Mouse (Mus musculus) MEL (cell line): ENCODE measurements around the gene E130218I03Rik. TPM values are rescaled to one million over a fixed set of nuclear protein-coding genes. Genes with fewer than 3 reads are reported as not detected.

ENCODE experiments used
- DNase-seq: peaks from one replicate; pipeline ENCODE4 v3.0.0; 2011; ENCODE audit warnings: low read depth, low spot score
- H3K27ac ChIP-seq: 2 replicates; pipeline ENCODE4 v1.5.1; 2012; ENCODE audit warnings: low read depth, mild to moderate bottlenecking, control low read depth, low read length, moderate library complexity; ENCODE audit not compliant: control insufficient read depth
- H3K27me3 ChIP-seq, 2 experiments: fragments of 150-350 bp in 1 of 2; sonication (generic) in 1 of 2; 2 replicates each; pipeline ENCODE4 v1.6.1; 2012; ENCODE audit warnings: low read length in 2 of 2, mild to moderate bottlenecking in 2 of 2, improper control_type of control experiment in 1 of 2, moderate library complexity in 1 of 2; ENCODE audit not compliant: insufficient read depth in 2 of 2, control insufficient read depth in 1 of 2
- H3K36me3 ChIP-seq, 2 experiments: 2 replicates each; pipeline ENCODE4 v1.6.1; 2012 to 2014; ENCODE audit warnings: low read length in 2 of 2, improper control_type of control experiment in 1 of 2, inconsistent platforms in 1 of 2, mild to moderate bottlenecking in 1 of 2; ENCODE audit not compliant: insufficient read depth in 2 of 2, control insufficient read depth in 1 of 2
- H3K4me1 ChIP-seq, 2 experiments: fragments of 150-350 bp in 1 of 2; sonication (generic) in 1 of 2; 2 replicates each; pipeline ENCODE4 v1.6.1; 2012; ENCODE audit warnings: low read length in 2 of 2, improper control_type of control experiment in 1 of 2, mild to moderate bottlenecking in 1 of 2; ENCODE audit not compliant: insufficient read depth in 2 of 2, control insufficient read depth in 1 of 2
- H3K4me3 ChIP-seq, 2 experiments: fragments of 150-350 bp in 1 of 2; sonication (generic) in 1 of 2; 2 replicates each; pipeline ENCODE4 v1.5.1; 2012; ENCODE audit warnings: low read depth in 2 of 2, low read length in 2 of 2, mild to moderate bottlenecking in 2 of 2, moderate library complexity in 2 of 2, control low read depth in 1 of 2, improper control_type of control experiment in 1 of 2; ENCODE audit not compliant: control insufficient read depth in 1 of 2, insufficient read depth in 1 of 2
- H3K79me2 ChIP-seq: 2 replicates; pipeline ENCODE4 v1.6.1; 2012; ENCODE audit warnings: mild to moderate bottlenecking, low read length, moderate library complexity; ENCODE audit not compliant: control insufficient read depth, poor library complexity, insufficient read depth
- H3K9ac ChIP-seq: 2 replicates; pipeline ENCODE4 v1.6.1; 2012; ENCODE audit warnings: low read depth, mild to moderate bottlenecking, control low read depth, low read length, moderate library complexity; ENCODE audit not compliant: control insufficient read depth, poor library complexity, severe bottlenecking
- H3K9me3 ChIP-seq: fragments of 150-350 bp; sonication (generic); replicated peaks from 2 replicates; pipeline ENCODE4 v1.6.1; 2012; ENCODE audit warnings: mild to moderate bottlenecking, low read length, improper control_type of control experiment, moderate library complexity; ENCODE audit not compliant: insufficient read depth
- BHLHE40 ChIP-seq: IDR thresholded peaks from 2 replicates; pipeline ENCODE4 v1.6.1; 2012; ENCODE audit warnings: low read depth, mild to moderate bottlenecking, inconsistent platforms, low read length, improper control_type of control experiment, borderline replicate concordance
- CHD1 ChIP-seq: IDR thresholded peaks from 2 replicates; pipeline ENCODE4 v1.6.1; 2012; ENCODE audit warnings: low read depth, mild to moderate bottlenecking, inconsistent platforms, low read length, improper control_type of control experiment
- CHD2 ChIP-seq: IDR thresholded peaks from 2 replicates; pipeline ENCODE4 v1.6.1; 2011; ENCODE audit warnings: low read length, improper control_type of control experiment
- CTCF ChIP-seq, 3 experiments: IDR thresholded peaks in 2 of 3; conservative IDR thresholded peaks in 1 of 3; 2 replicates each; pipeline ENCODE4 v1.5.1; 2011 to 2012; ENCODE audit warnings: low read length in 3 of 3, low read depth in 2 of 3, mild to moderate bottlenecking in 2 of 3, improper control_type of control experiment in 1 of 3, inconsistent platforms in 1 of 3, mixed read lengths in 1 of 3, moderate library complexity in 1 of 3; ENCODE audit not compliant: control insufficient read depth in 1 of 3, insufficient read depth in 1 of 3, poor library complexity in 1 of 3, severe bottlenecking in 1 of 3
- ELF1 ChIP-seq: IDR thresholded peaks from 2 replicates; pipeline ENCODE4 v1.6.1; 2014; ENCODE audit warnings: low read depth, mild to moderate bottlenecking, inconsistent platforms, low read length, improper control_type of control experiment, moderate library complexity
- EP300 ChIP-seq, 2 experiments: IDR thresholded peaks; 2 replicates each; pipeline ENCODE4 v1.6.1; 2011; ENCODE audit warnings: improper control_type of control experiment in 2 of 2, low read length in 2 of 2, low read depth in 1 of 2, mild to moderate bottlenecking in 1 of 2
- ETS1 ChIP-seq: IDR thresholded peaks from 2 replicates; pipeline ENCODE4 v1.6.1; 2012; ENCODE audit warnings: low read depth, mild to moderate bottlenecking, inconsistent platforms, low read length, improper control_type of control experiment, moderate library complexity
- GABPA ChIP-seq: IDR thresholded peaks from 2 replicates; pipeline ENCODE4 v1.6.1; 2012; ENCODE audit warnings: low read depth, mild to moderate bottlenecking, inconsistent platforms, low read length, improper control_type of control experiment, moderate library complexity
- GATA1 ChIP-seq: IDR thresholded peaks from 2 replicates; pipeline ENCODE4 v1.6.1; 2011; ENCODE audit warnings: low read depth, low read length, improper control_type of control experiment
- HCFC1 ChIP-seq: IDR thresholded peaks from 2 replicates; pipeline ENCODE4 v1.6.1; 2012; ENCODE audit warnings: low read depth, mild to moderate bottlenecking, inconsistent platforms, low read length, improper control_type of control experiment, moderate library complexity
- JUND ChIP-seq: IDR thresholded peaks from 2 replicates; pipeline ENCODE4 v1.6.1; 2011; ENCODE audit warnings: low read depth, mild to moderate bottlenecking, improper control_type of control experiment, low read length
- KAT2A ChIP-seq: conservative IDR thresholded peaks from 2 replicates; pipeline ENCODE4 v1.6.1; 2012; ENCODE audit warnings: low read depth, low read length, improper control_type of control experiment, inconsistent platforms
- MAFK ChIP-seq: IDR thresholded peaks from 2 replicates; pipeline ENCODE4 v1.6.1; 2011; ENCODE audit warnings: low read depth, mild to moderate bottlenecking, low read length, improper control_type of control experiment, borderline replicate concordance
- MAX ChIP-seq: IDR thresholded peaks from 2 replicates; pipeline ENCODE4 v1.6.1; 2011; ENCODE audit warnings: low read length, improper control_type of control experiment
- MAZ ChIP-seq: IDR thresholded peaks from 2 replicates; pipeline ENCODE4 v1.6.1; 2012; ENCODE audit warnings: low read depth, mild to moderate bottlenecking, inconsistent platforms, low read length, improper control_type of control experiment
- MXI1 ChIP-seq: IDR thresholded peaks from 2 replicates; pipeline ENCODE4 v1.6.1; 2011; ENCODE audit warnings: mild to moderate bottlenecking, low read depth, low read length, improper control_type of control experiment
- MYB ChIP-seq: IDR thresholded peaks from 2 replicates; pipeline ENCODE4 v1.6.1; 2011; ENCODE audit warnings: mild to moderate bottlenecking, low read depth, low read length, improper control_type of control experiment
- MYC ChIP-seq: IDR thresholded peaks from 2 replicates; pipeline ENCODE4 v1.6.1; 2011; ENCODE audit warnings: low read depth, mild to moderate bottlenecking, low read length, improper control_type of control experiment, moderate library complexity
- NELFE ChIP-seq: IDR thresholded peaks from 2 replicates; pipeline ENCODE4 v1.6.1; 2011; ENCODE audit warnings: low read depth, low read length, improper control_type of control experiment
- POLR2A ChIP-seq, 2 experiments: IDR thresholded peaks; 2 replicates each; pipeline ENCODE4 v1.6.1; 2011 to 2012; ENCODE audit warnings: low read length in 2 of 2, mild to moderate bottlenecking in 2 of 2, control low read depth in 1 of 2, improper control_type of control experiment in 1 of 2, low read depth in 1 of 2, moderate library complexity in 1 of 2; ENCODE audit not compliant: control insufficient read depth in 1 of 2, insufficient read depth in 1 of 2, poor library complexity in 1 of 2
- POLR2AphosphoS2 ChIP-seq: IDR thresholded peaks from 2 replicates; pipeline ENCODE4 v1.6.1; 2011; ENCODE audit warnings: low read length, improper control_type of control experiment
- RAD21 ChIP-seq: IDR thresholded peaks from 2 replicates; pipeline ENCODE4 v1.6.1; 2011; ENCODE audit warnings: mild to moderate bottlenecking, low read depth, low read length, improper control_type of control experiment
- SIN3A ChIP-seq: IDR thresholded peaks from 2 replicates; pipeline ENCODE4 v1.6.1; 2012; ENCODE audit warnings: low read length, improper control_type of control experiment, inconsistent platforms
- SMC3 ChIP-seq: IDR thresholded peaks from 2 replicates; pipeline ENCODE4 v1.6.1; 2011; ENCODE audit warnings: low read depth, low read length, improper control_type of control experiment
- TAL1 ChIP-seq: IDR thresholded peaks from 2 replicates; pipeline ENCODE4 v1.6.1; 2012; ENCODE audit warnings: mild to moderate bottlenecking, inconsistent platforms, low read length, moderate library complexity, mixed read lengths
- TBP ChIP-seq: IDR thresholded peaks from 2 replicates; pipeline ENCODE4 v1.8.0; 2011; ENCODE audit warnings: low read depth, low read length, improper control_type of control experiment
- TCF12 ChIP-seq: IDR thresholded peaks from 2 replicates; pipeline ENCODE4 v1.6.1; 2014; ENCODE audit warnings: low read depth, mild to moderate bottlenecking, inconsistent platforms, low read length, improper control_type of control experiment, moderate library complexity
- UBTF ChIP-seq: IDR thresholded peaks from 2 replicates; pipeline ENCODE4 v1.6.1; 2012; ENCODE audit warnings: low read depth, mild to moderate bottlenecking, inconsistent platforms, low read length, improper control_type of control experiment, moderate library complexity, borderline replicate concordance; ENCODE audit not compliant: insufficient read depth
- USF1 ChIP-seq: IDR thresholded peaks from 2 replicates; pipeline ENCODE4 v1.6.1; 2014; ENCODE audit warnings: low read depth, mild to moderate bottlenecking, inconsistent platforms, low read length, improper control_type of control experiment, moderate library complexity
- USF2 ChIP-seq, 2 experiments: IDR thresholded peaks; 2 replicates each; pipeline ENCODE4 v1.6.1; 2011 to 2012; ENCODE audit warnings: improper control_type of control experiment in 2 of 2, low read length in 2 of 2, borderline replicate concordance in 1 of 2, inconsistent platforms in 1 of 2, low read depth in 1 of 2, mild to moderate bottlenecking in 1 of 2; ENCODE audit not compliant: insufficient read depth in 1 of 2
- ZC3H11A ChIP-seq: IDR thresholded peaks from 2 replicates; pipeline ENCODE4 v1.6.1; 2012; ENCODE audit warnings: low read depth, mild to moderate bottlenecking, inconsistent platforms, low read length, improper control_type of control experiment
- ZKSCAN1 ChIP-seq: IDR thresholded peaks from 2 replicates; pipeline ENCODE4 v1.6.1; 2012; ENCODE audit warnings: low read depth, mild to moderate bottlenecking, inconsistent platforms, low read length, improper control_type of control experiment, moderate library complexity
- polyA plus RNA-seq, 2 experiments: library from polyadenylated mRNA; stranded (reverse) in 1 of 2; unstranded in 1 of 2; fragments of >175 nt in 1 of 2; fragments of >200 nt in 1 of 2; gene quantifications; 2 replicates each; pipeline versions ENCODE4 v1.2.1 to v1.2.4; 2012; ENCODE audit warnings: low replicate concordance in 2 of 2, low read depth in 1 of 2; ENCODE audit not compliant: insufficient read length in 2 of 2, insufficient read depth in 1 of 2, missing spikeins in 1 of 2
- total RNA-seq: library from RNA; depleted of rRNA; stranded (reverse); fragments of 300-350 nt; gene quantifications from 2 replicates; pipeline ENCODE4 v1.2.3, GENCODE M21; 2012

Gene E130218I03Rik
- total and polyA plus RNA-seq, 3 experiments, result 1.6 to 2.8 TPM; not detected in 1

DNA sequence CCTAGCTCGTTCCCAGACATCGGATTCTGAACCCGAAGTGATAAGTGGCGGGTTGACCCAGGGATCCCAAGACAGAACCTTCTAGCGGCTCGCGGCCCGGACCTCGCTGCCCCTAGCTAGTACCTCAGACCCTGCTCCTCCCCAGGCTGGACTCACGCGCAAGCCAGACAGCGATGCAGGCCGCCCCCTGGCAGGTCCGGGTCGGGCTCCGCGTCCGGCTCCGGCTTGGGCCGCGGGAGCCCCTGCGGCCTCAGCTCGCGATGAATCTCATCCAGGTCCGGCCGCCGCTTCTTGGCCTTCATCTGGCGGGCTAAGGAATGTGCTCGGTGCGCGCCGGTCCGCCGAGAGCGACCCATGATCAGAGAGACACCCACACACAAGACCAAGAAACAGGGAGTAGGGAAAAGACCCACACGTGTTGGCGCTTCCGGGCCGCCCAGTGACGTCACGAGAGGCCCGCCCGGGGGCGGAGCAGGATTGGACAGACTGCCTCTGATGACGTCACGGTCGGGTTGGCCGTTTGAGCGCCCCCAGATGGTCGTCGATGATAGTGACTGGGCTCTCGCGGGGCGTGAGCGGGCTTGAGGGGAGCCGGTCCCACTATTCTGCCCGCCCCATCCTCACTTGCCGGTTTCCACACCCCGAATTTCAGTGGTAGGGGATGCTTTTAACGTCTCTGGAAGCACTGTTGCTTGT, 1.8 kb downstream of the E130218I03Rik start, which contains the start of gene Zfp593:
Zfp593 (minus strand) TSS at position 445 of the 696 bp plus-strand sequence.
- Histone ChIP-seq H3K27me3 (no peaks in the 10 kb centered on the region), H3K79me2 (peaks cover 10% of the 10 kb centered on the region)
- TF ChIP-seq GABPA (0 out of 2 replicates have a peak, but pooled peaks have one; percentile 46), MYC (peak; percentile 93), MAX (peak; percentile 92), ETS1 (peak; percentile 66; the same call in 1 of the 2 replicates), TCF12 (peak; percentile 55; the same call in 1 of the 2 replicates), UBTF (no peak), SMC3 (peak; percentile 24; the same call in 1 of the 2 replicates), JUND (no peak), ZKSCAN1 (no peak), SIN3A (peak; percentile 98), ZC3H11A (no peak), NELFE (peak; percentile 85), MYB (no peak; the same call in 1 of the 2 replicates), MXI1 (peak; percentile 99), CHD2 (peak; percentile 34; the same call in 1 of the 2 replicates), TBP (peak; percentile 65), HCFC1 (peak; percentile 84), KAT2A (peak; percentile 50; the same call in 1 of the 2 replicates), MAZ (peak; percentile 71; the same call in 1 of the 2 replicates), POLR2AphosphoS2 (peak; percentile 82; the same call in 1 of the 2 replicates), POLR2A (IDR thresholded peaks at IDR 0.05; ENCODE audit: control insufficient read depth in 1 of 2, insufficient read depth in 1 of 2, low read depth in 1 of 2, low read length in 2 of 2, poor library complexity in 1 of 2) (peak; percentile 57 to 85; a peak in 3 of 4 replicates), USF2 (IDR thresholded peaks at IDR 0.05; ENCODE audit: borderline replicate concordance in 1 of 2, insufficient read depth in 1 of 2, low read depth in 1 of 2, low read length in 2 of 2) (no peak), CTCF (IDR thresholded peaks at IDR 0.05 in 2 of 3, conservative IDR thresholded peaks at IDR 0.05 in 1 of 3; ENCODE audit: control insufficient read depth in 1 of 3, insufficient read depth in 1 of 3, low read depth in 2 of 3, low read length in 3 of 3, poor library complexity in 1 of 3, severe bottlenecking in 1 of 3) (peak; percentile 35 to 76 (median 72); a peak in 5 of 6 replicates), CHD1 (no peak), GATA1 (0 out of 2 replicates have a peak, but pooled peaks have one; percentile 8), MAFK (no peak), BHLHE40 (peak; percentile 61; the same call in 1 of the 2 replicates), RAD21 (no peak), TAL1 (peak; percentile 57), ELF1 (peak; percentile 95), USF1 (peak; percentile 60), EP300 (IDR thresholded peaks at IDR 0.05; ENCODE audit: low read depth in 1 of 2, low read length in 2 of 2) (peak in 1 of 2 experiments; percentile 42; a peak in 1 of 4 replicates)
- TF ChIP-seq, all 39 proteins: peak for 23
- Histone ChIP-seq H3K27ac (peak within 1 kb of the TSS; percentile 40; the same call in 1 of the 2 replicates), H3K36me3 (peaks cover 0 to 3% of the 10 kb centered on the region in 2 experiments; a peak in 2 of 4 replicates), H3K9ac (peak within 1 kb of the TSS; percentile 97), H3K4me3 (peak within 1 kb of the TSS; percentile 74 to 99), H3K4me1 (peaks cover 2 to 17% of the 10 kb centered on the region in 2 experiments; a peak in 3 of 4 replicates), H3K9me3 (no peaks in the 10 kb centered on the region)
- peak; percentile 94 for DNase-seq
